Mouse (Mus musculus) heart, embryonic 10.5 days (tissue): ENCODE data around the gene Nr1d1. TPM values are rescaled to one million over a fixed set of nuclear protein-coding genes. Genes with fewer than 3 reads are reported as not detected.

Experiments used
- DNase-seq: peaks from one replicate; pipeline ENCODE4 v3.0.0-alpha.2; 2017; ENCODE audit warnings: low spot score
- H3K27ac ChIP-seq: fragments of 300-500 bp; sonication (generic); 2 replicates; pipeline ENCODE4 v1.5.1; 2016; ENCODE audit warnings: mild to moderate bottlenecking
- H3K27me3 ChIP-seq: fragments of 300-500 bp; sonication (generic); 2 replicates; pipeline ENCODE4 v1.6.1; 2016; ENCODE audit warnings: mild to moderate bottlenecking; ENCODE audit not compliant: poor library complexity, insufficient read depth, severe bottlenecking
- H3K36me3 ChIP-seq: fragments of 300-500 bp; sonication (generic); 2 replicates; pipeline ENCODE4 v1.6.1; 2016; ENCODE audit warnings: mild to moderate bottlenecking, moderate library complexity
- H3K4me1 ChIP-seq: fragments of 300-500 bp; sonication (generic); 2 replicates; pipeline ENCODE4 v1.6.1; 2016; ENCODE audit warnings: mild to moderate bottlenecking
- H3K4me3 ChIP-seq: fragments of 300-500 bp; sonication (generic); 2 replicates; pipeline ENCODE4 v1.5.1; 2016; ENCODE audit warnings: mild to moderate bottlenecking, moderate library complexity
- H3K9me3 ChIP-seq: fragments of 300-500 bp; sonication (generic); 2 replicates; pipeline ENCODE4 v1.6.1; 2016; ENCODE audit warnings: mild to moderate bottlenecking, moderate library complexity
- WGBS: fragments of 180-500 bp; shearing (Covaris S2); methylation state at CpG from one replicate; pipeline ENCODE4 v1.1.7; 2016; 5-methylcytosine and 5-hydroxymethylcytosine counted together
- polyA plus RNA-seq: library from polyadenylated mRNA; unstranded; fragments of >200 nt; fragmentation: Nextera tagmentation; extraction: Ambion mirVana; gene quantifications from 2 replicates; pipeline ENCODE4 v1.2.1, GENCODE M21; 2016

Gene Nr1d1
- 3.6 and 5.9 TPM in 2 replicates for polyA plus RNA-seq

DNA sequence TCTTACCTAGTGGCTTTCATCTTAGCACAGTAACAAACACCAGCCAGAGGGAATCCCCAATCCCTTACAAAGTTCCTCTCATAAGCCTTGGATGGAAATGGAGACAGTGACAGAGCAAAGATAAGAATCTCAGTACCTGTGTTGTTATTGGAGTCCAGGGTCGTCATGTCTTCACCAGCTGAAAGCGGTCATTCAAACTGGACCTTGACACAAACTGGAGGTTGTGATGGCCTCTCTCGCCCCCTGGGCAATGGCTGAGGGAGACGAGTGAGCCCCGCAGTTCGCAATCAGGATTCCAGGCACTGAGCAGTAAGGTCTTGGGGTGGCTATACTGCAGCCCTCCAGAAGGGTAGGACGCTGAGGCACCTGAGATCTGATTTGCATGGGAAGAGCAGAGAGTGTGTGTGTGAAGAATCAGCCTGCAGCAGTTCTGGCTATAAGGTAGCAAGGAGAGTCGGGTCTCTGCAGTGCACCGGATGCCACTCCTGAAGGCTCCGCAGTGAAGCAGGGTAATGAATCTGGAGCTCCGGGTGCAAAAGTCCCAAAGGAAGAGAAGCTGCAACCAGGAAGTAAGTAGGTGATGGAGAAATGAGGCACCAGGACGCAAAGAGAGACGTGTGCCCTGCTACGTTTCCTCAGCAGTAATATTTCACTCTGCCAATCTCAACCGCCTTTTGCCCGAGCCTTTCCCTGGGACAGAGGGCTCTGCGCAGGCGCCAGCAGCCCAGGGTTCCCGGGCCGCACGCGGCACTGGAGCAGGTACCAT is at the start of gene Nr1d1:
Gene Nr1d1 (minus strand): TSS at position 752 of the 766 bp plus-strand sequence.
- Histone ChIP-seq H3K27ac (peak within 1 kb of the TSS; percentile 91), H3K4me1 (peaks cover 84% of the 10 kb centered on the region), H3K9me3 (no peaks in the 10 kb centered on the region), H3K36me3 (peaks cover 17% of the 10 kb centered on the region), H3K4me3 (peak within 1 kb of the TSS; percentile 60), H3K27me3 (no peaks in the 10 kb centered on the region)
- peak; percentile 77 for DNase-seq
- WGBS: under 1% methylated on average over 22 of the region's 22 CpGs

GRCm38 (mm10) chr11:98820968-98821367 is 45.8 kb upstream of the Nr1d1 start:
- Histone ChIP-seq H3K9me3 (no peaks in the 10 kb centered on the region), H3K4me3 (no peak overlapping the region), H3K27ac (no peak overlapping the region), H3K36me3 (peaks cover 97% of the 10 kb centered on the region), H3K4me1 (no peaks in the 10 kb centered on the region), H3K27me3 (no peaks in the 10 kb centered on the region)
- 91% methylated on average over 5 of the region's 5 CpGs for WGBS
- DNase-seq: no peak

DNA sequence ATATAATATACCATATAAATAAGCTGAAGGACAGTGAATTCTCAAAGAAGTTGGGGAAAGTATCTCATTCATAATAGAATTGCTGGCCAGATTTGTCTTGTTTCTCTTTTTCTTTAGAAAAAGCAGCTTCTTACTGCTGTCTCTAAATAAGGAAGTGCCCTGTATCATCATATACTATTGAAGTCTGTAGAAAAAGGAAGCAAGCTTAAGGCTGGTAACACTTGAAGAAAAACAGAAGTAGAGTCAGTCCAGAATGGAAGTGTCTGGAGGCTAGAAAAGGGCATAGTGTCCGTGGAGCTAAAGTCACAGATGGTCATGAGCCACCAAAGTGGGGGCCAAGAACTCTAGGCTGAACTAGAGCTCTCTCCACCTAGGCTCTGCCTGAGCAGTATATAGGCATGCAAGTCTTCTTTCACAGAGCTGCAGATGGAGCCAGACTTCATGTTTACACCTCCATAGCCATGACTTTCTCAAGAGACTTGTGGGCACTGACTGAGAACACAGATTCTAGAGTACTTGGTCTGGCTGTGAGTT is 41.6 kb upstream of the Nr1d1 start:
- Histone ChIP-seq H3K27ac (no peak overlapping the region), H3K27me3 (no peaks in the 10 kb centered on the region), H3K4me1 (no peaks in the 10 kb centered on the region), H3K9me3 (no peaks in the 10 kb centered on the region), H3K4me3 (no peak overlapping the region), H3K36me3 (peaks cover 96% of the 10 kb centered on the region)
- WGBS: 92% methylated on average over 1 of the region's 1 CpGs
- DNase-seq: no peak

DNA sequence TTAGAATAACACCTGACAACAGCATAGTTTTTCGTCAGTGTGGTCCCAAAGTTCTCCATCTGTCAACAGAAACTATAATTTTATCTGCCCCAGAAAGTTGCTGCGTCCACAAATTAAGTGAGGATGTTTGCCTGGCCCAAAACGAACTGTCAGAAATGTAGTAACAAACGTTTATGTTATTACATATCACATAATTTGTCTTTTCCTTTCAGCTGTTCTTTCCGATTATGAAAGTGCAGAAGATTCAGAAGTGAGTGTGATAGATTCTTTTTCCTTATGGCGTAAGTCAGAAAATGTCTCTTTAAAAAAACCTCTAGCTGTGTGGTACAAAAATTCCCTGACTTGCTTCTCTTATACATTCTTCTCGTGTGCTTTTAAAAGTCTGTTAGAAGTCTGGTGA is 35.6 kb upstream of the Nr1d1 start:
- no peaks in the 10 kb centered on the region for H3K27me3 ChIP-seq
- H3K9me3 ChIP-seq: no peaks in the 10 kb centered on the region
- 70% methylated on average over 7 of the region's 7 CpGs for WGBS
- H3K36me3 ChIP-seq: peaks cover 68% of the 10 kb centered on the region
- no peak for DNase-seq
- H3K4me3 ChIP-seq: peak overlapping the region; percentile 88
- H3K4me1 ChIP-seq: peaks cover 22% of the 10 kb centered on the region
- peak overlapping the region; percentile 98; the same call in 1 of the 2 replicates for H3K27ac ChIP-seq

DNA sequence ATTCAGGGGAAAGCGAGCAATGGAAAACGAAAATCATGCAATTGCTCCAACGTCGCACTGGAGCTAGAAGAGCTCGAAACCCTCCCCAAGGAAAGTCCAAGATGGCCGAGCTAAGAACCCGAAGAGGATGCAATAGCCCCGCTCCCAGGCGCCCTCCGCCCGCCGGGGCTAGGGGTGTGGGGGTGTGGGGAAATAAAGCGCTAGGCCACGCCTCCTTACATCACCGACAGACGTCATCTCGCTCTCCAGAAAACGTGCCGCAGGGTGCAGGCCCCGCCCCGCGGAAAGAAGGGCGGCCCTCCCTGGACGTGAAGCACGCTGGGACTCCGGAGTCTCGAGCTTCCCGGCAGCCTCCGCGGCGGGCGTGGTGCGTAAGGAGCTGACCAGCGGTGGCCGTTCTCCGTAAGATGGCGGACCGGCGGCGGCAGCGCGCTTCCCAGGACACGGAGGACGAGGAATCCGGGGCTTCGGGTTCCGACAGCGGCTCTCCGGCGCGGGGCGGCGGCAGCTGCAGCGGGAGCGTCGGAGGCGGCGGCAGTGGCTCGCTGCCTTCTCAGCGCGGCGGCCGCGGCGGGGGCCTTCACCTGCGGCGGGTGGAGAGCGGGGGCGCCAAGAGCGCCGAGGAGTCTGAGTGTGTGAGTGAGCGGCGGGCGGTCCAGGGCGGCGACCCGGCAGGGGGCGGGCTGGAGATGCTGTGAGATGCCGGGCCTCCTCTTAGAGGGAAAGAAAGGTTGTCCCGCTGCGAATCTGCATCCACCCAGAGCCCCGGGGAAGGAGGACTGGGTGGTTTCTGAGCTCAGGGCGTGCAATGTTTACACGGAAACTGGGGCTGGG is 34.5 kb upstream of the Nr1d1 start:
- Histone ChIP-seq H3K36me3 (peaks cover 68% of the 10 kb centered on the region), H3K4me3 (peak overlapping the region; percentile 88), H3K4me1 (peaks cover 22% of the 10 kb centered on the region), H3K27ac (peak overlapping the region; percentile 98), H3K27me3 (no peaks in the 10 kb centered on the region), H3K9me3 (no peaks in the 10 kb centered on the region)
- DNase-seq: peak; percentile 100
- under 1% methylated on average over 80 of the region's 84 CpGs for WGBS

DNA sequence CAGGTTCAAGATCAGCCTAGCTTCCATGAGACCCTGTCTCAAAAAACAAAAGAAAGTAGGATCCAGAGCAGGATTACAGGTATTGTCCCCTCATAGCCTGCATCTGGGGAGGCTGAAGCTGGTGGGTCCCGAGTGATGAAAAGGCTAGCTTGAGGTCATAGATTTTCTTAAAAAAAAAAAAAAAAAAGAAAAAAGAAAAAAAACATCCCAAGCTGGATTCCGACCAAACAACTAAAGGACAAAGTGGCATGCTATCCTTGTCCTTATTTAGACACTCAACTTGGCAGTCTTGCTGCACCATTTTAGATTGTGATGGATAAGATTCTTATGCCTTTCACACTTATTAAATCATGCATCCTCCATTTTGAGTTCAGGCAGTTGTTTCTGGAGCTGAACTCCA is 33.3 kb upstream of the Nr1d1 start:
- H3K27ac ChIP-seq: peak overlapping the region; percentile 98; the same call in 1 of the 2 replicates
- peak overlapping the region; percentile 88; the same call in 1 of the 2 replicates for H3K4me3 ChIP-seq
- no peak for DNase-seq
- H3K9me3 ChIP-seq: no peaks in the 10 kb centered on the region
- no peaks in the 10 kb centered on the region for H3K27me3 ChIP-seq
- peaks cover 68% of the 10 kb centered on the region for H3K36me3 ChIP-seq
- 83% methylated on average over 2 of the region's 2 CpGs for WGBS
- H3K4me1 ChIP-seq: peaks cover 29% of the 10 kb centered on the region

- Histone ChIP-seq H3K36me3 (peaks cover 82% of the 10 kb centered on the region), H3K9me3 (no peaks in the 10 kb centered on the region), H3K27ac (no peak within 1 kb of the TSS), H3K27me3 (no peaks in the 10 kb centered on the region), H3K4me1 (peaks cover 22% of the 10 kb centered on the region), H3K4me3 (no peak within 1 kb of the TSS)
- WGBS: 93% methylated on average over 5 of the region's 5 CpGs
- no peak for DNase-seq
Measured at GRCm38 (mm10) chr11:98804605-98805004, 29.5 kb upstream of the Nr1d1 start, which contains the start of gene Casc3. Gene Casc3 (plus strand): TSS chr11:98804905.

- Histone ChIP-seq H3K27me3 (no peaks in the 10 kb centered on the region), H3K27ac (peak overlapping the region; percentile 98), H3K9me3 (no peaks in the 10 kb centered on the region), H3K36me3 (peaks cover 47% of the 10 kb centered on the region), H3K4me1 (peaks cover 21% of the 10 kb centered on the region), H3K4me3 (peak overlapping the region; percentile 89)
- WGBS: 60% methylated on average over 4 of the region's 4 CpGs
- DNase-seq: no peak
Measured at GRCm38 (mm10) chr11:98797909-98798308, 22.8 kb upstream of the Nr1d1 start.

DNA sequence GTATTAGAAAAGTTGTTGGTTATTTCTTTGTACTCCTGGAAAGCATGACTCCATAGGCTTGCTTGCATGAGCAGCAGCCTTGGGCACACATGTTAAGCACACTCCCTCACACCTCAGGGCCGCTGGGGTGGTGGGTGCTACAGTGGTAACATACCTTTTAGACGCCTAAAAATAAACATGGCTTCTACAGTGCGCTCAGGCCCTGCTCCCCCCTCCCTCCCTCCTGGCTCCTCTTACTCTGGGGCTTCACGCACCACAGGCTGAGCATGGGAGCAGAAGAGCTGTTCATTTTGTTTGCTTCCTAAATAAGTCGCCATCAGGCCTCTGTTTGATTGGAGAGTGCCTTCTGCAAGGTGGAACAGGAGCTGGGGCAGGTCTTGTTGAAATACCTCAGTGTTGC is 22.2 kb upstream of the Nr1d1 start:
- no peak for DNase-seq
- 14% methylated on average over 5 of the region's 5 CpGs for WGBS
- Histone ChIP-seq H3K36me3 (peaks cover 41% of the 10 kb centered on the region), H3K9me3 (no peaks in the 10 kb centered on the region), H3K27me3 (no peaks in the 10 kb centered on the region), H3K4me1 (peaks cover 24% of the 10 kb centered on the region), H3K4me3 (peak overlapping the region; percentile 89), H3K27ac (peak overlapping the region; percentile 98)

DNA sequence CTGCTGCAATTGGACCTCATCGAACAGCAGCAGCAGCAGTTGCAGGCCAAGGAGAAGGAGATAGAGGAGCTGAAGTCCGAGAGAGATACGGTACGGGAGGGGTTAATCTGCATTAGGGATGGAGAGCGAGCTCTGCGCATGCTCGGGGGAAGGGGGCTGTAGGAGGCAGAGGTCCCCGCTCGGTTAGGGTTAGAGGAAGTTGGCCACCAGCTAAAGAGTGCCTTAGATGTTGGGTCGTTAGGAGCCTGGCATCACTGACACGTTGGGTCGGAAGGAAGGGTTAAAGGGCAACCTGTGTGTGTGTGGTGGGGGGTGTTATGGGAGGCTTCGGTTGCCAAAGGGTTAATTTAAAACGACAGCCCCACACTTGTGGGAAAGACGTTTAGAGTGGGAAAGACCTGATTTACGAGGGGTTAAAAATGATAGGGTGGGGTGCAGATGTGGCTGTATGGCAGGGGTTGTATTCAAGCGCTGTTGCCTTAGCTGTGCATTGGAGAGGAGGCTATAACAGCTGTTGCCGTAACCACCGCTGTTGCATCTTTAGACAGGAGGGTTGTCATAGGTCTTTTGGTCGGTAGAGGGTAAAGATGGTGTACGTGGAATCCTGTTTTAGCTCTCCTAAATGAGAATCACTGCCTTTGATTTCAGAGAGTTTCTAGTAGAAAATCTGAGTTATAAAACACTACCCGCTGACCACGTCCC is 21.5 kb upstream of the Nr1d1 start:
- Histone ChIP-seq H3K4me1 (peaks cover 26% of the 10 kb centered on the region), H3K27ac (peak overlapping the region; percentile 98), H3K36me3 (peaks cover 34% of the 10 kb centered on the region), H3K4me3 (peak overlapping the region; percentile 89), H3K9me3 (no peaks in the 10 kb centered on the region), H3K27me3 (no peaks in the 10 kb centered on the region)
- no peak for DNase-seq
- 4% methylated on average over 23 of the region's 23 CpGs for WGBS

- under 1% methylated on average over 63 of the region's 74 CpGs for WGBS
- no peak for DNase-seq
- Histone ChIP-seq H3K27me3 (no peaks in the 10 kb centered on the region), H3K4me1 (peaks cover 31% of the 10 kb centered on the region), H3K4me3 (peak overlapping the region; percentile 89), H3K27ac (peak overlapping the region; percentile 98), H3K9me3 (no peaks in the 10 kb centered on the region), H3K36me3 (peaks cover 27% of the 10 kb centered on the region)
Measured at GRCm38 (mm10) chr11:98795714-98796514, 20.8 kb upstream of the Nr1d1 start.
